In genomic region chr10:113346199-113346598, GRCm38 (mm10) we compare ENCODE assay signal across 21 mouse cellular contexts.
DNase-seq lines count a peak whose midpoint lies in the region; ATAC-seq and TF ChIP-seq lines count a peak whose summit lies in the region.
"Had no signal": no experiment of that assay in that cellular context is flagged by ENCODE, and none has a peak within 500 bp of the region (broad histone marks: within the 10 kb centered on the region; RNA-seq: fewer than 3 reads in every experiment).

No protein-coding gene starts in this region.

- TF ChIP-seq CTCF in lung, postnatal 0 days (IDR thresholded peaks at IDR 0.05): no peak

- no peak overlapping the region for H3K4me2 ChIP-seq in lung, embryonic 15.5 days
- no peak overlapping the region for H3K4me2 ChIP-seq in lung, postnatal 0 days (replicated peaks; ENCODE audit: low read depth, low read length)
- H3K4me2 ChIP-seq: embryonic facial prominence, embryonic 13.5 days; embryonic facial prominence, embryonic 15.5 days; forebrain, embryonic 13.5 days; forebrain, embryonic 15.5 days had no signal

- H3K9me3 ChIP-seq in lung, embryonic 15.5 days: no peaks in the 10 kb centered on the region
- no peaks in the 10 kb centered on the region for H3K9me3 ChIP-seq in lung, postnatal 0 days (ENCODE audit: low read length)
- H3K9me3 ChIP-seq: embryonic facial prominence, embryonic 13.5 days; embryonic facial prominence, embryonic 15.5 days; forebrain, embryonic 10.5 days; forebrain, embryonic 13.5 days; forebrain, embryonic 15.5 days had no signal

- no peak overlapping the region for H3K4me3 ChIP-seq in lung, embryonic 15.5 days
- H3K4me3 ChIP-seq in lung, postnatal 0 days (ENCODE audit: low read depth, low read length): no peak overlapping the region
- H3K4me3 ChIP-seq: embryonic facial prominence, embryonic 13.5 days; embryonic facial prominence, embryonic 15.5 days; erythroblast, embryonic 14.5 days; forebrain, embryonic 10.5 days; forebrain, embryonic 13.5 days; forebrain, embryonic 15.5 days had no signal

- 36% methylated on average over 2 of the region's 2 CpGs for WGBS in lung, embryonic 15.5 days
- 46% methylated on average over 2 of the region's 2 CpGs for WGBS in lung, postnatal 0 days

- H3K9ac ChIP-seq in lung, embryonic 15.5 days: no peak overlapping the region
- H3K9ac ChIP-seq in lung, postnatal 0 days (replicated peaks; ENCODE audit: low read depth): no peak overlapping the region
- H3K9ac ChIP-seq: embryonic facial prominence, embryonic 13.5 days; embryonic facial prominence, embryonic 15.5 days; forebrain, embryonic 13.5 days; forebrain, embryonic 15.5 days had no signal

- peak; percentile 69; the same call in 1 of the 2 replicates for ATAC-seq in lung, embryonic 15.5 days (ENCODE audit: borderline replicate concordance, extremely low read depth, low FRiP score, low TSS enrichment)
- no peak for ATAC-seq in lung, postnatal 0 days
- ATAC-seq: forebrain, embryonic 13.5 days; forebrain, embryonic 15.5 days had no signal

- no peak for TF ChIP-seq EP300 in lung, postnatal 0 days (IDR thresholded peaks at IDR 0.05)

- no peaks in the 10 kb centered on the region for H3K27me3 ChIP-seq in lung, embryonic 15.5 days
- no peaks in the 10 kb centered on the region for H3K27me3 ChIP-seq in lung, postnatal 0 days (replicated peaks; ENCODE audit: insufficient read depth, low read length)
- H3K27me3 ChIP-seq: embryonic facial prominence, embryonic 13.5 days; embryonic facial prominence, embryonic 15.5 days; forebrain, embryonic 13.5 days; forebrain, embryonic 15.5 days had no signal

- H3K36me3 ChIP-seq in lung, embryonic 15.5 days: no peaks in the 10 kb centered on the region
- no peaks in the 10 kb centered on the region for H3K36me3 ChIP-seq in lung, postnatal 0 days (ENCODE audit: insufficient read depth, low read length)
- H3K36me3 ChIP-seq: embryonic facial prominence, embryonic 13.5 days; embryonic facial prominence, embryonic 15.5 days; forebrain, embryonic 10.5 days; forebrain, embryonic 15.5 days had no signal

- H3K4me1 ChIP-seq in lung, embryonic 15.5 days: no peaks in the 10 kb centered on the region
- no peaks in the 10 kb centered on the region for H3K4me1 ChIP-seq in lung, postnatal 0 days (ENCODE audit: insufficient read depth, low read depth, low read length)
- H3K4me1 ChIP-seq: embryonic facial prominence, embryonic 13.5 days; embryonic facial prominence, embryonic 15.5 days; forebrain, embryonic 10.5 days; forebrain, embryonic 13.5 days; forebrain, embryonic 15.5 days had no signal

- no peak for DNase-seq in lung, postnatal 10 days
- DNase-seq in lung, postnatal 0 days (ENCODE audit: low spot score): peak; percentile 6
- no peak for DNase-seq in lung, postnatal 25 days (ENCODE audit: low spot score)
- DNase-seq in hindlimb bud, embryonic 11.5 days (ENCODE audit: extremely low spot score, low read depth, low spot score): peak; percentile 3
- DNase-seq in thymus, postnatal 4 days: no peak
- DNase-seq: adrenal gland, adult 2 months; adrenal gland, postnatal 10 days; adrenal gland, postnatal 25 days; cerebellum, adult 11 months; cerebellum, adult 18-20 months; cerebellum, adult 8-10 months; cerebellum, adult 9-11 months; cerebellum, postnatal 14 days; cerebellum, postnatal 36 days had no signal

- no peak overlapping the region for H3K27ac ChIP-seq in lung, embryonic 15.5 days
- H3K27ac ChIP-seq in lung, postnatal 0 days (ENCODE audit: low read length): no peak overlapping the region
- H3K27ac ChIP-seq: embryonic facial prominence, embryonic 13.5 days; embryonic facial prominence, embryonic 15.5 days; forebrain, embryonic 10.5 days; forebrain, embryonic 13.5 days; forebrain, embryonic 15.5 days had no signal

Comparison
In these comparisons a context has a peak if more than half of its experiments do, and no peak if none do; other contexts are left out.
1. DNase-seq: peak in lung, postnatal 0 days (single experiment) and hindlimb bud, embryonic 11.5 days (single experiment); none in lung, postnatal 10 days (single experiment), lung, postnatal 25 days (single experiment) and thymus, postnatal 4 days (single experiment).